Mouse (Mus musculus): ENCODE data around the gene Fpr-rs4.
"Not testable (repeated sequence)": the region's sequence is repeated elsewhere in the genome, so short reads cannot be mapped to it uniquely, and the experiment has no call there.

Gene Fpr-rs4

DNA sequence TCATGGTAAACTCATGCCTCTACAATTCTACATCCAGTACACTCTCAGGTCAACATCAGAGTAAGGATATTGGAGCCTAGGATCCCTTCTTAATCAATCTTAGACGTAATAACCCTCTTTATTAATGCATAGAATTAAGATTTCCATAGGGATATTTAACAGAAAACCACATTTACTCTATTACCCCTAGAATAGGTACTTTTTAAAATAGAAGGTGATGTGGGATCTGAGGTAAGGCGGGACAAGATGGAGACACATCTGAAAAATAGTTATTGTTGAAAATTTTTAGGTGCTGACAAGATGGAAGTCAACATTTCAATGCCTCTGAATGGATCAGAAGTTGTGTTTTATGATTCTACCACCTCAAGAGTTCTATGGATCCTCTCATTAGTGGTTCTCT, at the start of gene Fpr-rs4:
Gene Fpr-rs4 (plus strand): TSS at position 301 of the 400 bp plus-strand sequence.
- DNase-seq (ENCODE audit: low read depth, low spot score): no peak

DNA sequence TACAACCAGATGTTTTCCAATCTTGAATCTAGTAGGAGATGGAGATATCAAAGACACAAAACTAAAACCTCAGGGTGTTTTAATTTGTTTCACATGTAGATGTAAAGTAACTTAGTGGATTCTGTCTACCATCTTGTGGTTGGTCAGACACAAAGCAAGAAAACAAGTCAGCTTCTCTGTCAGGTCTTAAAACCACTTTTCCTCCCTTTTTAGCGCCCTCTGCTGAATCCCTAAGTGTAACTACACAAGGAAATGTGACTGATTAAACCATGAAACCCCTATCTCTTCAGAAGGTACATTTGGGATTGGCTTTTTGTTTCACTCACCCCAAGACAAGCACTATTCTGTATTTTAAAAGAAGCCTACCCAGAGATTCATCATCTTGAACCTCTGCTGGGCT, 48.1 kb upstream of the Fpr-rs4 start:
- DNase-seq (ENCODE audit: low read depth, low spot score): no peak

DNA sequence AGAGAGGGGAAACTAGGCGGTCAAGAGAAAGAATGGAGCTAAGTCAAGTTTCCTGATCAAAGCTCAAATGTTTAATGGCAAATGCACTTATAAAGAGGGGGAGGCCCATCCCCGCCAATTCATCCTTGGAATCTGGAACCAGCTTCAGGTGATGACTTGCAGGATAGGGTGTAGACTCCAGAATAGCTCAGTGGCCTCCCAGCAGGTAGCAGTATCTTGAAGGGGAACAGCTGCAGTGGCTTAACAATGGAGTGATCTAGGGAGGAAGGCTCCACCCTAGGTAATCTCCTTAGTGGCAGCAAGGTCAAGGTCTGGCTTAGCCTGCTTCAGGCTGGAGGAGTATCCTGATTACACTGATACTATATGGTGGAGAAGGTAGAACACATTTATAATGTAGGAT, 40.3 kb upstream of the Fpr-rs4 start:
- DNase-seq (ENCODE audit: low read depth, low spot score): not testable (repeated sequence)

DNA sequence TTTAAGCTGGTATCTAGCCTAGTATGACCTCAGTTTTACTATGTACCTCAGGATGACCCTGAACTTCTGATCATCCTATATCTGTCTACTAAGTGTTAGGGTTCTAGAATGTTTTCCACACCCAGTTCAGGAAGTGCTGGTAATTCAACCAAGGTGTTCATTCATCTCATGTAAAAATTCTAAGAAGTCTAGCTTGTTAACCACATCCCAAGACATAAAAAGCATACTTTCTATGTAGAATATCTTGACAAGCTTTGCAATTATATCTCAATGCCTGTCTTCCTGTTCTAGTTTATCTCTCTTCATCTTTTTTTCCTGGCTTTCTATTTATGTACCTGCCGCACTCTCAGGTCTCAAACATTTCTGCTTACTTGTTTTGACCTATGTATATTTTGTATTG, 16.8 kb upstream of the Fpr-rs4 start:
- DNase-seq (ENCODE audit: low read depth, low spot score): no peak

DNA sequence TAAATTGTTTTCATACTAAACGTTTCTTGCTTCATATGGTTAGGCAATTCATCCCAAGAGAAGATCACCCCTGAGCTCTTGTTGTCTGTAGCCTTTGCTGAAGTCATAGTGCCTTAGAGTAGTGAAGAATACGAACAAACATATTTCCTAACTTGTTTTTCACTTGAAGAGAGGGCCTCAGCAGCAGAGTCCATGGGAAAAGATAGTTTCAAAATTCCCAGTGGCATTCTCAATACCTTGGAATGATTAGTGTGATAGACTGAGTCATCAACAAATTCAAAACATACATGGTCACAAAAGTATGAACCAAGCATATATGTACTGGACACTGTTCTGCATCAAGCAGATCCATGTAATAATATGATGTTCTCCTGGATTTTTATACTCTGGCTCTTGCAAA, 27.6 kb downstream of the Fpr-rs4 start, which contains the start of gene Vmn2r124:
Gene Vmn2r124 (plus strand): TSS at position 301 of the 400 bp plus-strand sequence.
- no peak for DNase-seq (ENCODE audit: low read depth, low spot score)

Measured in embryo, embryonic 11.5 days (tissue).